In genomic region chr19:20764214-20764613, GRCm38 (mm10) we compare ENCODE assay signal across 10 mouse cellular contexts. TPM values are rescaled to one million over a fixed set of nuclear protein-coding genes. Genes with fewer than 3 reads are reported as not detected.
A peak's percentile ranks its signal among the peaks of the same experiment; 100 is the strongest.
DNase-seq lines count a peak whose midpoint lies in the region; ATAC-seq and TF ChIP-seq lines count a peak whose summit lies in the region.
"Had no signal": no experiment of that assay in that cellular context is flagged by ENCODE, and none has a peak within 500 bp of the region (broad histone marks: within the 10 kb centered on the region; RNA-seq: fewer than 3 reads in every experiment).

No protein-coding gene starts in this region.

- 17% methylated on average over 1 of the region's 1 CpGs for WGBS in embryonic facial prominence, embryonic 14.5 days
- 37% methylated on average over 1 of the region's 1 CpGs for WGBS in kidney, embryonic 14.5 days

- no peak overlapping the region for H3K4me3 ChIP-seq in embryonic facial prominence, embryonic 14.5 days (ENCODE audit: low read depth, low read length)
- no peak overlapping the region for H3K4me3 ChIP-seq in kidney, embryonic 14.5 days (ENCODE audit: low read length)
- H3K4me3 ChIP-seq: embryonic facial prominence, embryonic 12.5 days; liver, embryonic 13.5 days had no signal

- in situ Hi-C loops in Patski (cut with MboI; ENCODE audit: low pct_unique_long_range_greater_than_20kb): loop anchor here (10.0 kb wide), 2 partner anchors 309 to 399 kb away; no protein-coding TSS in a partner anchor

- H3K4me2 ChIP-seq in embryonic facial prominence, embryonic 14.5 days (ENCODE audit: low read depth, low read length): no peak overlapping the region
- no peak overlapping the region for H3K4me2 ChIP-seq in kidney, embryonic 14.5 days (replicated peaks; ENCODE audit: low read depth, low read length)
- H3K4me2 ChIP-seq: embryonic facial prominence, embryonic 12.5 days; liver, embryonic 13.5 days had no signal

- CTCF ChIA-PET in Patski (lab: Charles Lee): interaction anchor here (0.7 to 3.0 kb wide), 19 partner anchors 11 to 401 kb away, joined by 3 to 36 read pairs (median 4); no protein-coding TSS in a partner anchor

- peak; percentile 37 for DNase-seq in layer of hippocampus, adult 11-12 months (ENCODE audit: low spot score)
- DNase-seq in layer of hippocampus, postnatal 36 days: no peak
- DNase-seq in Patski (ENCODE audit: low read depth, low spot score): no peak
- DNase-seq in embryonic facial prominence, embryonic 14.5 days (ENCODE audit: low spot score): peak; percentile 84
- no peak for DNase-seq in spleen, adult 12 weeks (ENCODE audit: low spot score)
- DNase-seq in urinary bladder, adult 2 months (ENCODE audit: low spot score): no peak
- DNase-seq: liver, embryonic 13.5 days had no signal

- H3K27ac ChIP-seq in embryonic facial prominence, embryonic 14.5 days (replicated peaks; ENCODE audit: low read depth, low read length): no peak overlapping the region
- no peak overlapping the region for H3K27ac ChIP-seq in kidney, embryonic 14.5 days (ENCODE audit: low read depth, low read length)
- H3K27ac ChIP-seq: embryonic facial prominence, embryonic 12.5 days; liver, embryonic 13.5 days had no signal

- H3K4me1 ChIP-seq in embryonic facial prominence, embryonic 14.5 days (ENCODE audit: control insufficient read depth, insufficient read depth, low read length): 0 out of 2 replicates have a peak, but pooled peaks cover 10% of the 10 kb centered on the region
- H3K4me1 ChIP-seq in kidney, embryonic 14.5 days (ENCODE audit: control insufficient read depth, insufficient read depth, low read length): no peaks in the 10 kb centered on the region
- H3K4me1 ChIP-seq: embryonic facial prominence, embryonic 12.5 days had no signal

- POLR2A ChIA-PET in Patski (lab: Charles Lee): interaction anchor here (0.6 to 1.0 kb wide), 2 partner anchors 405 to 416 kb away, joined by 3 read pairs; no protein-coding TSS in a partner anchor

- ATAC-seq in Patski: no peak
- peak; percentile 67; the same call in 1 of the 2 replicates for ATAC-seq in embryonic facial prominence, embryonic 14.5 days (ENCODE audit: low read depth)
- 0 out of 2 replicates have a peak, but pooled peaks have one; percentile 76 for ATAC-seq in kidney, embryonic 14.5 days (ENCODE audit: low FRiP score, low TSS enrichment)
- 0 out of 2 replicates have a peak, but pooled peaks have one; percentile 46 for ATAC-seq in megakaryocyte-erythroid progenitor cell, adult 5-6 weeks (replicated peaks; ENCODE audit: low FRiP score, low TSS enrichment, poor library complexity, severe bottlenecking)

- H3K36me3 ChIP-seq in embryonic facial prominence, embryonic 14.5 days (ENCODE audit: control insufficient read depth, insufficient read depth, low read length): no peaks in the 10 kb centered on the region
- H3K36me3 ChIP-seq in kidney, embryonic 14.5 days (ENCODE audit: control insufficient read depth, insufficient read depth, low read length): no peaks in the 10 kb centered on the region
- H3K36me3 ChIP-seq: embryonic facial prominence, embryonic 12.5 days; liver, embryonic 13.5 days had no signal

- H3K27me3 ChIP-seq in Patski: peaks cover 3% of the 10 kb centered on the region
- H3K27me3 ChIP-seq in embryonic facial prominence, embryonic 14.5 days (replicated peaks; ENCODE audit: control insufficient read depth, insufficient read depth, low read length): no peaks in the 10 kb centered on the region
- no peaks in the 10 kb centered on the region for H3K27me3 ChIP-seq in kidney, embryonic 14.5 days (ENCODE audit: control insufficient read depth, insufficient read depth, low read length)
- H3K27me3 ChIP-seq: embryonic facial prominence, embryonic 12.5 days; liver, embryonic 13.5 days had no signal

- no peaks in the 10 kb centered on the region for H3K9me3 ChIP-seq in embryonic facial prominence, embryonic 14.5 days (ENCODE audit: control insufficient read depth, low read length)
- H3K9me3 ChIP-seq in kidney, embryonic 14.5 days (ENCODE audit: control insufficient read depth, low read length): no peaks in the 10 kb centered on the region
- H3K9me3 ChIP-seq: embryonic facial prominence, embryonic 12.5 days; liver, embryonic 13.5 days had no signal

- H3K9ac ChIP-seq in embryonic facial prominence, embryonic 14.5 days (ENCODE audit: low read depth, low read length): no peak overlapping the region
- H3K9ac ChIP-seq in kidney, embryonic 14.5 days (ENCODE audit: low read depth, low read length): no peak overlapping the region
- H3K9ac ChIP-seq: embryonic facial prominence, embryonic 12.5 days; liver, embryonic 13.5 days had no signal

- peak; percentile 60 for TF ChIP-seq CTCF in Patski (IDR thresholded peaks at IDR 0.05)

RNA-seq across cellular contexts. Expression of gene Aldh1a7, which starts 36.9 kb away (rescaled TPM):
- under 1 TPM in 1 of 2 experiments, not detected in 1; 0.15 TPM for total RNA-seq in layer of hippocampus, postnatal 36 days (2021)
- polyA plus RNA-seq in Patski (2021): 1.4 TPM
- 7.6 and 10.4 TPM in 2 replicates for polyA plus RNA-seq in embryonic facial prominence, embryonic 14.5 days (2014; fragmentation: Nextera tagmentation; extraction: Ambion mirVana)
- polyA plus RNA-seq in kidney, embryonic 14.5 days (2014; fragmentation: Nextera tagmentation; extraction: Ambion mirVana): 3.1 and 5.3 TPM in 2 replicates
- total RNA-seq in megakaryocyte-erythroid progenitor cell, adult 5-6 weeks (2014; fragmentation: Nextera tagmentation): 35.7 and 41.4 TPM in 2 replicates
- 48.1 and 52.1 TPM in 2 replicates for total RNA-seq in megakaryocyte-erythroid progenitor cell, adult 5-6 weeks (2017)
- polyA plus RNA-seq in urinary bladder, adult 2 months (2012; rRNA removed): 53.1 and 60.6 TPM in 2 replicates

Comparison
In these comparisons a context has a peak if more than half of its experiments do, and no peak if none do; other contexts are left out.
1. DNase-seq: peak in layer of hippocampus, adult 11-12 months (single experiment) and embryonic facial prominence, embryonic 14.5 days (single experiment); none in layer of hippocampus, postnatal 36 days (0 of 2), Patski (single experiment), spleen, adult 12 weeks (single experiment) and urinary bladder, adult 2 months (single experiment).